Mouse (Mus musculus): Measurements from ENCODE around the gene Zfp217.

The Zfp217 gene

GRCm38 (mm10) chr2:170158987-170159386, 11.1 kb upstream of the Zfp217 start:
- DNase-seq (ENCODE audit: low spot score): no peak

DNA sequence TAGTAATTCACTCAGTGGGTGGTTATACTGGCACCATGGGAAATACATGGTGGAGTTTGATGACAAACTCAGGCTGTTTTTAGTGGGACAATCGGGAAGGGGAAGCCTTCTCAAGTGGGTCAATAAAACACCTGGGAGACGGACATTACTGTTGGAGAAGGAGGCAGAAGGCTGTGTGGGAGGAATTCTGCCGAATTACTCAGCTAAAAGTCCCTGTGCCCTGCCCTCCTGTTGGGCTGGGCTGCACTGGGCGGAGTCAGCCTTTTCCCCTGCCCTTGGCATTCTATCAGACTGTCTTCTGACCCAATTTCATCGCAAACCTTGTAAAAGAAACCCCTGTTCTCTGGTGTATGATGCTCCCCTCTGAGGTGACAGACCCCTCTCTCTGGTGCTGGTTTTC, 10.3 kb upstream of the Zfp217 start:
- DNase-seq (ENCODE audit: low spot score): peak; percentile 29

- no peak for DNase-seq (ENCODE audit: low spot score)
Measured at GRCm38 (mm10) chr2:170157280-170158200, 9.6 kb upstream of the Zfp217 start.

- DNase-seq (ENCODE audit: low spot score): peak; percentile 67
Measured at GRCm38 (mm10) chr2:170155089-170155740, 7.3 kb upstream of the Zfp217 start.

DNA sequence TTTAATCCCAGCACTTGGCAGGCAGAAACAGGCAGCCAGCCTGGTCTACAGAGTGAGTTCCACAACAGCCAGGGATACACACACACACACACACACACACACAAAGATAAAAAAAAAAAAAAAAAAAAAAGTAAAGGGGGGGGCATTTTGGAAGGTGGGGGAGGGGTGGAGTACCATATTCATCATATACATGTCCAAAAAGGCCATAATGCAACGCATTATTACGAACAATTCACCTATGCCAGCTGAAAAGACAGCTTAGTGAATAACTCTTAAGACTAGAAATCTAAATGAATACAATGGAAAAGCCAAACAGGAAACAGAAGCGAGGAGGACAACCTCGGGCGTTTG, 6.8 kb upstream of the Zfp217 start:
- DNase-seq (ENCODE audit: low spot score): no peak

DNA sequence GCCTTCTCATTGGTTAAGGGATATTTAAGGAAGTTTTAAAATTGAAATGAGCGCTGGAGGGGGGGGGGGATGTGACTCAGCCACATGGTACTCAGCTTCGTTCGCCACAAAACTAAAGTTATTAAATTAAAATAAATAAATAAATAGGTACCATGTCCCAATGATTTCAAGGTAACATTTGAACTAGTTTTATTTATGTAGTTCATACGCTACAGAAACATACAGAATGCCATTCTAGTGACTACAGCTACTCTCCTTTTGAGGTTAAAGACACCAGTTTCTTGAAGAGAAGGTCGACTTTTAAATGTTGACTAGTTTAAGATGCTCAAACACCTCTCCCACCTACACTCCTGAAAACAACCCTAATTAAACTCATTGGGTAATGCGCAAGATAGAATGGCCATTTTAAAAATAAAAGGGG, 6.4 kb upstream of the Zfp217 start:
- DNase-seq (ENCODE audit: low spot score): no peak

DNA sequence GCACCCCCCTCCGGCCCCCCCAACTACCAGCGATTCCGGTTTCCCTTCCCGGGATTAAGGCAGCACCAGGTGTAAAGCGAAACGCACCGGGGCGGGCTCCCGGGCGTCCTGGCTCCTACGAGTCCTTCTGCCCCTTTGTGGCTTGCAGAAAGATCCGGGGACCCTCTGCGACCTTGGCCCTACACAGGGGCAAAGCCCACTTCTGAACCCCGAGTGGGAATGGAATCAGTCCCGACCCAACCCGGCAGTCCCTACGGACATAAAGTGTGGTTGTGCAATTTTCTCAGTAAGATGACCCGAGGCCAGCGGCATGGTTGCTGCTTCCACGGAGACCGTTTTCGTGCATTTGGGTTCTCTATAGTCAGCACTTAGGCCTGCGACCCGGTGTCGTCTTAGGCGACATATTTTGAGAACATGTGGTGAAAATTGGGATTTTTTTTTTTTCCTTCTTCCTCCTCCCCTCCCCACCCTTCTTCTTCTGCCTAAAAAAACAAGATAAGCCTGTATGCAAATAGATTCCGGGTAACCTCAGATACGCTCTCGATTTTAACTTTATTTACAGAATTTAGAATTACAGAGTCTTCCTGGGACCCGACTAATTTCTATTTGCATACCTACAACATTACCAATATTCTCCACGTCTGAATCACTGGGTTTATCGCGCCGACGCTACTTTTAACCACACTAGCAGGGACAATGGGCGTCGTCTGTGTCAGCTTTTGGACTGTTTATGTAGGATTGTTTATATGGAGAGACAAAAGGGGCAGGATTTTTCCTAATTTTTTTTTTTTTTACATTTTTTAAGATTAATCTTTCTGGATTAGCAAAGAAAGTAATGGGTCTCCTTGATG, 5.7 kb upstream of the Zfp217 start:
- peak; percentile 60 for DNase-seq (ENCODE audit: low spot score)

DNA sequence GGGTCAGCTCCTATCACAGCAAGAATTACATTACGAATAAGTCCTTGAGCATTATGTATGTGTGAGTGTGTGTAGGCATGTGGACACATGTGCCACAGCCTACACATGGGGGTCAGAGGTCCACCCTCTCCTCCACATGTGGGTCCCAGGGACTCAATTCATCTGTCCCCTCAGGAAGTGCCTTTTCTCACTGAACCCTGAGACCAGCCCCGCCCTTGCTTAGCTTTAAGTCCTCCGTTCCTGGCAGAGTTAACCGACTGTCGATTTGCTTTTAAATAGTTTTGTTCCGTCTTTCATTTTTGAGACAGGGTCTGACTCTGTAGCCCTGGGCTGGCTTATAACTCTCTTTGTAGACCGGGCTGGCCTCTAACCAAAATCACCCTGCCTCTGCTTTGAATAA, 5.0 kb upstream of the Zfp217 start:
- no peak for DNase-seq (ENCODE audit: low spot score)

DNA sequence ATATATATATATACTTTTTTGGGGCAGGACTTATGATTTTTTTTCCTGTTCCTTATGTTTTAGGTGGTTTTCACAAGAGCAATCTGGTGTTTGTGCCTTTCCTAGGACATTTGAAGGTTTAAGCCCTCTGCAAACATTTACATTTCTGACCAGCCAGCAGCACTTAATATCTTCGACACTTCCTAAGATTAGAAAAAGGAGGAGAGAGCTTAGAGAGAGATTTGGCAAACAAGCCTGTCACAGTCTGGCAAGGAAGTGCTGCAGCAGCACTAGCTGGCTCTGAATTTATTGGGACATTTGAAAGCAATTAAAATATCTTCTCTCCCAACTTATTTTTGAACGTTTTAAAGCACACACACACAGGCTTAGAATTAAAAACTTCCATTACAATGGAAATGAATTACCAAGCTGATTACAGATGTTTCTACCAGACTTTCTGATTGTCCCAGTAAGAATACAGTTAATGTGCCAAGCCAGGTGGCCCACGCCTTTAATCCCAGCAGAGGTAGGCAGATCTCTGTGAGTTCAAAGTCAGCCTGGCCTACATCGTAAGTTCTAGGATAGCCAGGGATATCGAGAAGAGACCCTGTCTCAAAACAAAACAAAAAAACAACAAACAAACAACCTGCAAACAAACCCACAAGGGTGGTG, 4.3 kb upstream of the Zfp217 start:
- no peak for DNase-seq (ENCODE audit: low spot score)

GRCm38 (mm10) chr2:170151470-170151869, 3.6 kb upstream of the Zfp217 start:
- DNase-seq (ENCODE audit: low spot score): no peak

DNA sequence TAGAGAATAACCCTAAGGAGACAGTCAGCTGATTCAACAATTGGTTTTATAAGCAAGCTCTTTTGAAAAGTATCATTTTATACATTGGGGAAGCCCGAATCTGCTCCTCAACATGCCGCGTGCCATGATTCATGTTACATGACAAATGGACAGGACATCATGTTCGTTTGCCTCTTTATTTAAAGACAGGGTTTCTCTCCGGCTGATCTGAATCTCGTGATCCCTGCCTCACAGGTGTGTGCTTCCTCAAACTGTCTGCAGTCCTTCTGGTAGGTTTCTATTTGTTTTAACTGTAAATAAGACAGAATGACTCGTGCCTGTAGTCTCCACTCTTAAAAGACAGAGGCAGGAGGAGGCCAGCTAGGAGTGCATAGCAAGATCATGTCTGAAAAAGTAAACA, 925 bp upstream of the Zfp217 start:
- DNase-seq (ENCODE audit: low spot score): no peak

GRCm38 (mm10) chr2:170147170-170147569, 733 bp downstream of the Zfp217 start:
- no peak for DNase-seq (ENCODE audit: low spot score)

- no peak for DNase-seq (ENCODE audit: low spot score)
Measured at GRCm38 (mm10) chr2:170144343-170144742, 3.6 kb downstream of the Zfp217 start.

DNA sequence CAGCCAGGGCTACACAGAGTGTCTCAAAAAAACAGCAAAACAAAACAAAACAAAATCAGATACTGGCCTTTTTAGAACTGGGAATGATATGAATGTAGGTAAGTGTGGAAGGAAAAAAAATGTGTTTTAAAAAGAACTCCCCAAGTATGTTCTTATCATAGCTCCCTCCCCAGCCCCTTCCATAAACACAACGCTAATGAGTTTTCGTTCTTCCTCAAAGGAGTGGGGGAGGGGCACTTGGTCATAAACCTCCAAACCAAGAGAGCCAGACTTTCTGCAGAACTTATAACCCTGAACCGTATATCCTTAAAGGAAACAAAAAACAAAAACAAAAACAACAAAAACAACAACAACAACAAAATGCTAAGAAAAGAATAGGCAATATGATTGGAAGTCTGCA, 4.0 kb downstream of the Zfp217 start:
- DNase-seq (ENCODE audit: low spot score): no peak

DNA sequence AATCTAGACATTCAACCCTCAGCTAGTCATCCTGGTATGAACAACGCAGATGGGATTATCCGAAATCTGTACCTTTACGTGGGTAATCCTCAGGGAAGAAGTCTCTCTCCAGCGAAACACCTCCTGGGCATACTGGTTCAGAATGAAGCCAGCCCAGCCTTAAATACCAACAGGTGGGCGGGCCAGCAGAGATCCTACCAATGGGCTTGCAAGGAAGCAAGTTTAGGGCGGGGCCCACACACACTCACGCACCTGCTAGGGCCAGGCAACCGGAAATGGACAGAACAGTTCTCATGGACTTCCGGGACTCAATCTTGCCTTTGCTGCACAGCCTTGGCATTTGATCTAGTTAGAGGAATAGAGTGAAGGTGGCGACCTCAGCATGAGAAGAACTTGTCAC, 5.4 kb downstream of the Zfp217 start:
- DNase-seq (ENCODE audit: low spot score): no peak

- DNase-seq (ENCODE audit: low spot score): no peak
Measured at GRCm38 (mm10) chr2:170141481-170141880, 6.4 kb downstream of the Zfp217 start.

DNA sequence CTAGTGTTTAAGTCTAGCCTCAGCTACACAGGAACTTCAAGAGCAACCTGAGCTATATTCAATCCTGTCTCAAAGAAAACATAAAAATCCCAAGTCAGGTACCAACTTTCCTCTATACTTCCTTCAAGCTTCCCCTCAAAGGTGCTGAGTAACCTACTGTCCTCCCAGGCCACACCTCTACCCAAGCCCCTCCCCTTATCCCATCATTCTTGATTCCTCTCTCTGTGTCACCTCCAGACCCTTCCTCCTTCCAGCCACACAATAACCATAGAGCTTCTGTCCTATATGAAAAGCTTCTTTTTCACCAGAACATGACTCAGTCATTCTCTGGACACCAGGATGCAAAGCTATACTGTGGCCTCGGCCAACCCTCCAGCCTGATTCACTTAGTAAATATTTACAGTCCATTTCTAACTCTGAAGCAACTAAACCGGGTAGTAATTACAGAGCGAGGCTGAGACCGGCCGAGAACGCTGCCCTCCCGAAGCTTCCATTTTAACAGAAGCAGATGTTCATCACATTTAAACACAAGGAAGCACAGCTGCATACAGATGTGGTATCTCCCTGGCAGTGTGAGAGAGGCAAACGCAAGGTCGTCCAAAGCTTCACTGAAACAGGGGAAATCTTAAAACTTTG, 8.4 kb downstream of the Zfp217 start:
- no peak for DNase-seq (ENCODE audit: low spot score)

GRCm38 (mm10) chr2:170136928-170137327, 11.0 kb downstream of the Zfp217 start:
- no peak for DNase-seq (ENCODE audit: low spot score)

DNA sequence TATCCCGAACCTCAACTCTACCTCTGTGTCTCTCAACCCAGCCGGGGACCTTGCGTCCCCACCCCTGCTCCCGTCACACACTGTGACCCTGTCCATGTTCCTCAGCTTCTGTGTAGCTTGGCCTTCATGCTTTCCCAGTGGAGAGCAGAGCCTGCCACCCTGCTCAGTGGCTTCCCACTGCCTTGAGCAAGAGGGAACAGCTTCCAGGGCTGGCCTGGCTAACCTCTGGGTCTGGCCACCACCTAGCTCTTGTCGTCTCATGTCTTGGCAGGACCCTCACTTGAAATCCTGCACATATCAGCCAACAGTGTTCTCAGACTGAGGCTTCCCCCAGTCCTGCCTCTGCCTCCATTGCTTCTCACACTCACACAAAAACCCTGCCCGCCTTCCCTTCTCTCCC, 12.1 kb downstream of the Zfp217 start:
- DNase-seq (ENCODE audit: low spot score): no peak

DNA sequence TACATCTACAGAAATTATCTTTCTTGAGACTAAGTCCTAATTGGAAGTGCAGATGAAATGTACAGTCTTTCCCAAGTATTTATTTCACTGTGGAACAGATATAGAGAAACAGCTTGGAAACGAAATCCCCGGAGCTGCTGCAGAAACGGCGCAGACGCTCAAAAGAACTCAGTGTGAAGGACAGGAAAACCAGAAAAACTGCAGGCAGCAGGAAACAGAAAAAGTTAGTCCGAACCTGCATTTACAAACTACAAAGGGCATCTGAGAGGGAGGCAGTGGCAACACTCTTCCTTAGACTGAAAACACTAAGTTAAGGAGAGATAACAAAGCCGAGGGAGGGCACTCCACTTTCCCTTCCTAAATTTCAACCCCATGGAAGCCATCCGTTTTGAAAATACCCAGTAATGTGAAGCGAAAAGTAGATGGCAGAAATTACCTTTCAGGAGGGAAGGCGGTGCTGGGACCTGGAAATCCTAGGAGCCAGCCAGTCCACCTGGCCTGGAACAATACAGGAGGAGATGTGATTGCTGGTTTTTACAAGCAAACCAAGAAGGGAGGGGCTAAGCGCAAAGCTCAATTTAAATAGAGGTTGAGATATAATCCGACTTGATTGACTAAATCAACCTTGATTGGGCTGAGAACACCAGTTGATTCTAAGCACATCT, 13.7 kb downstream of the Zfp217 start:
- no peak for DNase-seq (ENCODE audit: low spot score)

GRCm38 (mm10) chr2:170133093-170133731, 14.7 kb downstream of the Zfp217 start:
- DNase-seq (ENCODE audit: low spot score): peak; percentile 71

Data from ovary, postnatal 36 days (tissue).